Mouse (Mus musculus) liver, embryonic 14.5 days (tissue): ENCODE data around the gene Serpina3m. TPM values are rescaled to one million over a fixed set of nuclear protein-coding genes. Genes with fewer than 3 reads are reported as not detected.
"Not testable (repeated sequence)": the region's sequence is repeated elsewhere in the genome, so short reads cannot be mapped to it uniquely, and the experiment has no call there.

Experiments
- ATAC-seq: fragments of 200-750 bp; cut with Nextera tagmentation; 2 replicates; pipeline ENCODE4 v1.8.0; 2017; ENCODE audit warnings: moderate number of reproducible peaks, mild to moderate bottlenecking, moderate library complexity; ENCODE audit not compliant: insufficient read depth
- DNase-seq, 3 experiments: peaks; one replicate each; pipeline ENCODE4 v3.0.0-alpha.2; 2012 to 2013; ENCODE audit warnings: low read depth in 3 of 3, low spot score in 3 of 3
- H3K27ac ChIP-seq: fragments of 300-500 bp; sonication (generic); 2 replicates; pipeline ENCODE4 v1.5.1; 2014; ENCODE audit warnings: moderate library complexity, mild to moderate bottlenecking, control low read depth, inconsistent platforms
- H3K27me3 ChIP-seq: fragments of 300-500 bp; sonication (generic); 2 replicates; pipeline ENCODE4 v1.6.1; 2014; ENCODE audit warnings: mild to moderate bottlenecking, low read length, moderate library complexity; ENCODE audit not compliant: control insufficient read depth, insufficient read depth
- H3K36me3 ChIP-seq: fragments of 300-500 bp; sonication (generic); replicated peaks from 2 replicates; pipeline ENCODE4 v1.6.1; 2014; ENCODE audit warnings: low read depth; ENCODE audit not compliant: control insufficient read depth, insufficient read depth
- H3K4me1 ChIP-seq, 2 experiments: fragments of 200-500 bp in 1 of 2; fragments of 300-500 bp in 1 of 2; sonication (generic) in 1 of 2; replicated peaks; 2 replicates each; pipeline ENCODE4 v1.6.1; 2012 to 2014; ENCODE audit warnings: antibody characterized with exemption in 1 of 2, inconsistent platforms in 1 of 2, low read length in 1 of 2; ENCODE audit not compliant: control insufficient read depth in 2 of 2, insufficient read depth in 2 of 2
- H3K4me2 ChIP-seq: fragments of 300-500 bp; sonication (generic); 2 replicates; pipeline ENCODE4 v1.6.1; 2014; ENCODE audit warnings: low read depth, mild to moderate bottlenecking, control low read depth, moderate library complexity
- H3K4me3 ChIP-seq, 2 experiments: fragments of 200-500 bp in 1 of 2; fragments of 300-500 bp in 1 of 2; sonication (generic) in 1 of 2; 2 replicates each; pipeline ENCODE4 v1.5.1; 2012 to 2014; ENCODE audit warnings: low read depth in 2 of 2, low read length in 2 of 2, mild to moderate bottlenecking in 2 of 2, control low read depth in 1 of 2, inconsistent platforms in 1 of 2, moderate library complexity in 1 of 2; ENCODE audit not compliant: insufficient read depth in 1 of 2
- H3K9ac ChIP-seq: fragments of 300-500 bp; sonication (generic); replicated peaks from 2 replicates; pipeline ENCODE4 v1.6.1; 2014; ENCODE audit warnings: mild to moderate bottlenecking, control low read depth, moderate library complexity
- H3K9me3 ChIP-seq: fragments of 300-500 bp; sonication (generic); 2 replicates; pipeline ENCODE4 v1.6.1; 2016; ENCODE audit warnings: low read length, mixed read lengths; ENCODE audit not compliant: control insufficient read depth
- CTCF ChIP-seq: IDR thresholded peaks from 2 replicates; pipeline ENCODE4 v1.5.1; 2016; ENCODE audit warnings: antibody characterized with exemption, low read depth, control low read depth
- EP300 ChIP-seq: IDR thresholded peaks from 2 replicates; pipeline ENCODE4 v1.6.1; 2016; ENCODE audit warnings: antibody characterized with exemption, low read depth
- WGBS: fragments of 180-500 bp; shearing (Covaris S2); extraction: QIAGEN DNeasy Blood & Tissue Kit; methylation state at CpG from one replicate; pipeline ENCODE4 v1.1.7; 2014; ENCODE audit not compliant: insufficient replicate concordance; 5-methylcytosine and 5-hydroxymethylcytosine counted together
- polyA plus RNA-seq, 2 experiments: library from polyadenylated mRNA; depleted of rRNA in 1 of 2; stranded (reverse) in 1 of 2; unstranded in 1 of 2; fragments of >200 nt; fragmentation: Nextera tagmentation in 1 of 2; extraction: Ambion mirVana in 1 of 2; gene quantifications; 2 replicates each; pipeline versions ENCODE4 v1.2.1 to v1.2.3; 2012 to 2014

Gene Serpina3m
- 0.03 and 0.04 TPM in 2 replicates for polyA plus RNA-seq (2012; rRNA removed)
- 0.11 TPM in 1 of 2 replicates, not detected in the other for polyA plus RNA-seq (2014; fragmentation: Nextera tagmentation; extraction: Ambion mirVana)

DNA sequence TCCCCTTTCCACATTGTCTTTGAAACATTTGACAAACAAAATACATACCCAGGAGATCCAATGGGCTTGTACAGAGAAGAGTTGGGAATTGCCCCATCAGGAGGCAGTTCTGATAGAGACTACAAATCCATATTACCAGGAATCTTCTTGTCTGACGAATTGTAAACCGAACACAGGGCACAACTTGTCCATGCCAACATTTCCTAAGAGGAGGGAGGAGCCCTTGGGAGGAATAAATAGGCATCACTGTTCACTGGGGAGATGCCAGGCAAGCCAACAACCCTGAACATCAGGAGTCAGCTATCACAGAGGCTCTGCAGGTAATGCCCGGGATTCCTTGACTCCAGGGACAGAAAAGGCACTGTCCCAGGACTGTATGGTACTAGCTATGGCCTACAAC is at the start of gene Serpina3m, which contains the start of gene Serpina3k:
Gene Serpina3m, plus strand, starts transcription at position 261 of the 400 bp plus-strand sequence.
Gene Serpina3k, plus strand, starts transcription at position 261 of the 400 bp plus-strand sequence.
- not testable (repeated sequence) for H3K9me3 ChIP-seq, H3K4me2 ChIP-seq, ATAC-seq, H3K4me1 ChIP-seq, H3K4me3 ChIP-seq, H3K27me3 ChIP-seq, H3K27ac ChIP-seq, H3K36me3 ChIP-seq, DNase-seq, H3K9ac ChIP-seq
- 73% methylated on average over 3 of the region's 3 CpGs for WGBS

DNA sequence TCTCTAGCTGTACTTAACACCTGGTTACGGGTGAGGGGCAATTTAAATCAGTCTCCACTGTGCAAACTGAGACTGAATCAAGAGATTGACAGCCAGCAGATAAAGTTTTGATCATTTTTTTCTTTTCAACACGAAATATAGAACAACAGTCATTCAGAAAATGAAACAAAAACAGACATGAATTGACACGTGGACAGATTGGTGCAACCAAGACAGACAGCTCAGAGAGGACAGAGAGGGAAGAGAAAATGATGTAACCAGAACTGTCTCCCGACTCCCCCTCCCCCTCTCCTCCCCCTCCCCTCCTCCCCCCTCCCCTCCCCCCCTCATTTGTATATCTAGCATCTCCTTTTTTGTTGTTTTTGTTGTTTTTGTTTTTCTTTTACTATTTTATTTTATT is 48.4 kb upstream of the Serpina3m start:
- no peaks in the 10 kb centered on the region for H3K36me3 ChIP-seq
- H3K4me1 ChIP-seq: no peaks in the 10 kb centered on the region
- no peaks in the 10 kb centered on the region for H3K27me3 ChIP-seq
- no peak overlapping the region for H3K4me2 ChIP-seq
- TF ChIP-seq EP300 (no peak), CTCF (no peak)
- DNase-seq: no peak
- no peak overlapping the region for H3K9ac ChIP-seq
- H3K9me3 ChIP-seq: no peaks in the 10 kb centered on the region
- no peak overlapping the region for H3K4me3 ChIP-seq
- 20% methylated on average over 4 of the region's 4 CpGs for WGBS
- no peak for ATAC-seq
- no peak overlapping the region for H3K27ac ChIP-seq

DNA sequence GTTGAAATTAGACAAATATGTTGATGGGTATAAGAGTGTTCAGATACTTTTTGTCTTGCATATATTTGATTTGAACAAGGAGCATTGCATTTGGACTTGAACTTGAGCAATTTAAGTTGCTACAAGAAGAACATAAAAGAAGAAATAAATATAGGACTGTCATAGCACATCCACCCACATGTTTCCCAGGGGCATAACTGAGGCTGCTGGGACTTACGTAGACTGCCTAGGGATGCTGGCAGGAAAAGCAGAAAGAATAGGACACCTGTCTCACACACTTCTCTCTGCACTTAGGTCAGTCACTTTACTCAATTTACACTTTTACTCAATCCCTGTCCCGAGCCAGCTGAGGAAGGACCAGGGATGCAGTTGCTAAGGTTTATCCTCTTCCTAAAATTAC is 44.3 kb upstream of the Serpina3m start:
- Histone ChIP-seq H3K4me2 (no peak overlapping the region), H3K4me1 (no peaks in the 10 kb centered on the region), H3K4me3 (no peak overlapping the region), H3K27ac (no peak overlapping the region), H3K27me3 (no peaks in the 10 kb centered on the region), H3K9me3 (no peaks in the 10 kb centered on the region), H3K36me3 (no peaks in the 10 kb centered on the region), H3K9ac (no peak overlapping the region)
- no peak for TF ChIP-seq EP300
- ATAC-seq: no peak
- no peak for DNase-seq
- 59% methylated on average over 2 of the region's 2 CpGs for WGBS

DNA sequence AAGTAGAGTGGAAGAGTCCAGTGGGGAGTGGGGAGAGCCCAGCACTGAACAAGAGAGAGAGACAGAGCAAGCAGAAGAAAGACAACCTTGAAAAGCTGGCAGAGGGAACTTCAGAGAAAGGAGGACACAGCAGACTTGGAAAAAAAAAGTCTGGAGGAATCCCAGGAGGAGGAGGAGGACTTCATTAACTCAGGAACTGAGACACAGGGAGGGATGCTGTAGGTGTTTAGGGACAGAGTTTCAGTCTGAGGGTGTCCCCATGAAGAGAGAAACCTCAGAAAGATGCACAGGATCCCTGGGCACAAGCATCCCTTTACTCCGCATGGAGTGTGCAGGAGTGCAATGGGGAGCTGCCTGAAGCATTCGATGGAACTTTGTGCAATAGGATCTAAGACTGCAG is 40.2 kb upstream of the Serpina3m start:
- H3K27ac ChIP-seq: no peak overlapping the region
- ATAC-seq (no peak), DNase-seq (no peak)
- no peak overlapping the region for H3K9ac ChIP-seq
- no peaks in the 10 kb centered on the region for H3K27me3 ChIP-seq
- TF ChIP-seq EP300: no peak
- no peaks in the 10 kb centered on the region for H3K4me1 ChIP-seq
- no peaks in the 10 kb centered on the region for H3K9me3 ChIP-seq
- no peak overlapping the region for H3K4me3 ChIP-seq
- 66% methylated on average over 2 of the region's 2 CpGs for WGBS
- H3K36me3 ChIP-seq: no peaks in the 10 kb centered on the region
- H3K4me2 ChIP-seq: no peak overlapping the region

DNA sequence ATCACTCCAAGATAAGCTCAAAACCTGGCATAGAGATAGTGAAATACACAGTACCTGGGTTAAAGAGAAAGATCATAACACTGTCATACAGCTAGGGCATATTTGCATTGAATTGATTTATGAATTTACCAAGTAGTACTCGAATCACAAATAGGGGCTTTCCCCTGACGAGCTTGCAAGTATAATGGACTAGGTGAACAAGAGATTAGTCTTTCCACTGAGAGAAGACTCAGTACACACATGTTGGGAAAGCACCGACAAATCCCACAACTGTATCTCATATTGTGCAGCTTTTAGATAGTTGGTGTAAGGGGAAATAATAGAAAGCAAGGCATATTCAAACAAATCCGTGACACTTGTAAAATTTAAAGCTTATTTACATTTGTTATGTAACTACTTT is 32.3 kb upstream of the Serpina3m start:
- H3K27ac ChIP-seq: no peak overlapping the region
- H3K9ac ChIP-seq: no peak overlapping the region
- H3K4me3 ChIP-seq: no peak overlapping the region
- no peak for DNase-seq
- no peak overlapping the region for H3K4me2 ChIP-seq
- H3K36me3 ChIP-seq: no peaks in the 10 kb centered on the region
- no peaks in the 10 kb centered on the region for H3K4me1 ChIP-seq
- H3K9me3 ChIP-seq: no peaks in the 10 kb centered on the region
- 60% methylated on average over 4 of the region's 4 CpGs for WGBS
- ATAC-seq: no peak
- TF ChIP-seq CTCF (no peak), EP300 (no peak)
- H3K27me3 ChIP-seq: no peaks in the 10 kb centered on the region
